Mouse (Mus musculus) myocyte (in vitro differentiated cells): ENCODE data around the gene Siae.

ENCODE experiments used
- CEBPB ChIP-seq: IDR thresholded peaks from 2 replicates; pipeline ENCODE4 v1.6.1; 2011; ENCODE audit warnings: mild to moderate bottlenecking, moderate library complexity; ENCODE audit not compliant: poor library complexity, insufficient read depth, severe bottlenecking
- E2F4 ChIP-seq: IDR thresholded peaks from one replicate; pipeline ENCODE4 v1.6.1; 2011; ENCODE audit warnings: mild to moderate bottlenecking, control low read depth, moderate library complexity; ENCODE audit not compliant: insufficient read depth
- MYOD1 ChIP-seq, 3 experiments: IDR thresholded peaks; one replicate each; pipeline ENCODE4 v1.6.1; 2011; ENCODE audit warnings: control low read depth in 2 of 3, low read depth in 2 of 3, mild to moderate bottlenecking in 2 of 3, moderate library complexity in 1 of 3; ENCODE audit not compliant: insufficient read length in 2 of 3, control insufficient read depth in 1 of 3
- MYOG ChIP-seq, 3 experiments: IDR thresholded peaks; one replicate each; pipeline ENCODE4 v1.6.1; 2011; ENCODE audit warnings: control low read depth in 2 of 3, low read depth in 2 of 3, mild to moderate bottlenecking in 2 of 3; ENCODE audit not compliant: insufficient read length in 2 of 3, control insufficient read depth in 1 of 3, insufficient read depth in 1 of 3
- POLR2A ChIP-seq: IDR thresholded peaks from one replicate; pipeline ENCODE4 v1.6.1; 2011; ENCODE audit warnings: low read depth, mild to moderate bottlenecking, control low read depth, moderate library complexity; ENCODE audit not compliant: insufficient read length
- USF1 ChIP-seq: IDR thresholded peaks from one replicate; pipeline ENCODE4 v1.6.1; 2011; ENCODE audit warnings: low read depth, mild to moderate bottlenecking, control low read depth, moderate library complexity

DNA sequence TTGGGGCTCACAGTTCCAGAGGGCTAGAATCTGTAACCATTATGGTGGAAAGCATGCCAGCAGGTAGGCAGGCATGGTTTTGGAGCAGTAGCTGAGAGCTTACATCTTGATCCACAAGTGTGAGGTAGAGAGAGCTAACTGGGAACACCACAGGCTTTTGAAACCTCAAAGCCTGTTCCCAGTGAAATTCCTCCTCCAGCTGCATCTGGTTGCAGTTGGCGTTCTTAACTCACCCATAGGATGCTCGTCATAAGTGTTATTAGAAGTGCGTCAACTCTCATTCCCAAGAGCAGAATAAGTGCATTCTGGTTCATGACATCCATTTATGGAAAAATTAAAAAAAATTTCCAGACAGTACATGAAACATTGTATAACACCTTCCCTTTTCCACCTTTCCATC is 38.2 kb downstream of the Siae start:
- TF ChIP-seq E2F4 = no peak
- no peak for TF ChIP-seq CEBPB
- no peak for TF ChIP-seq USF1
- TF ChIP-seq MYOD1 (IDR thresholded peaks at IDR 0.05; ENCODE audit: control insufficient read depth in 1 of 3, insufficient read length in 2 of 3, low read depth in 2 of 3) = no peak
- TF ChIP-seq POLR2A = no peak
- TF ChIP-seq MYOG (IDR thresholded peaks at IDR 0.05; ENCODE audit: control insufficient read depth in 1 of 3, insufficient read depth in 1 of 3, insufficient read length in 2 of 3, low read depth in 2 of 3) = no peak
